Mouse (Mus musculus) lung, postnatal 0 days (tissue): ENCODE data around the gene Pam. TPM values are rescaled to one million over a fixed set of nuclear protein-coding genes. Genes with fewer than 3 reads are reported as not detected.

Experiments
- ATAC-seq: fragments of 200-750 bp; cut with Nextera tagmentation; 2 replicates; pipeline ENCODE4 v1.8.0; 2017; ENCODE audit warnings: moderate library complexity
- DNase-seq: peaks from one replicate; pipeline ENCODE4 v3.0.0-alpha.2; 2016; ENCODE audit warnings: low spot score
- H3K27ac ChIP-seq: fragments of 300-500 bp; sonication (generic); 2 replicates; pipeline ENCODE4 v1.5.1; 2014; ENCODE audit warnings: antibody characterized with exemption, mild to moderate bottlenecking, low read length, mixed read lengths
- H3K27me3 ChIP-seq: fragments of 300-500 bp; sonication (generic); replicated peaks from 2 replicates; pipeline ENCODE4 v1.6.1; 2014; ENCODE audit warnings: low read length, mixed read lengths; ENCODE audit not compliant: insufficient read depth
- H3K36me3 ChIP-seq: fragments of 300-500 bp; sonication (generic); 2 replicates; pipeline ENCODE4 v1.6.1; 2014; ENCODE audit warnings: low read length, mixed read lengths; ENCODE audit not compliant: insufficient read depth
- H3K4me1 ChIP-seq: fragments of 300-500 bp; sonication (generic); 2 replicates; pipeline ENCODE4 v1.6.1; 2014; ENCODE audit warnings: antibody characterized with exemption, low read depth, low read length, mixed read lengths; ENCODE audit not compliant: insufficient read depth
- H3K4me2 ChIP-seq: fragments of 300-500 bp; sonication (generic); replicated peaks from 2 replicates; pipeline ENCODE4 v1.6.1; 2014; ENCODE audit warnings: low read depth, mild to moderate bottlenecking, low read length, moderate library complexity, mixed read lengths
- H3K4me3 ChIP-seq: fragments of 300-500 bp; sonication (generic); 2 replicates; pipeline ENCODE4 v1.5.1; 2014; ENCODE audit warnings: low read depth, low read length
- H3K9ac ChIP-seq: fragments of 300-500 bp; sonication (generic); replicated peaks from 2 replicates; pipeline ENCODE4 v1.6.1; 2014; ENCODE audit warnings: low read depth, mild to moderate bottlenecking
- H3K9me3 ChIP-seq: fragments of 300-500 bp; sonication (generic); 2 replicates; pipeline ENCODE4 v1.6.1; 2016; ENCODE audit warnings: low read length, mixed read lengths
- CTCF ChIP-seq: IDR thresholded peaks from 2 replicates; pipeline ENCODE4 v1.5.1; 2016; ENCODE audit warnings: antibody characterized with exemption, mild to moderate bottlenecking
- EP300 ChIP-seq: IDR thresholded peaks from 2 replicates; pipeline ENCODE4 v1.6.1; 2016; ENCODE audit warnings: antibody characterized with exemption, mild to moderate bottlenecking, control low read depth
- WGBS: fragments of 180-500 bp; shearing (Covaris S2); extraction: QIAGEN DNeasy Blood & Tissue Kit; methylation state at CpG from one replicate; pipeline ENCODE4 v1.1.7; 2014; 5-methylcytosine and 5-hydroxymethylcytosine counted together
- polyA plus RNA-seq: library from polyadenylated mRNA; unstranded; fragments of >200 nt; fragmentation: Nextera tagmentation; extraction: Ambion mirVana; gene quantifications from 2 replicates; pipeline ENCODE4 v1.2.1, GENCODE M21; 2015

The Pam gene
- polyA plus RNA-seq, 1 experiment from 2014 or later, result 90.3 TPM

DNA sequence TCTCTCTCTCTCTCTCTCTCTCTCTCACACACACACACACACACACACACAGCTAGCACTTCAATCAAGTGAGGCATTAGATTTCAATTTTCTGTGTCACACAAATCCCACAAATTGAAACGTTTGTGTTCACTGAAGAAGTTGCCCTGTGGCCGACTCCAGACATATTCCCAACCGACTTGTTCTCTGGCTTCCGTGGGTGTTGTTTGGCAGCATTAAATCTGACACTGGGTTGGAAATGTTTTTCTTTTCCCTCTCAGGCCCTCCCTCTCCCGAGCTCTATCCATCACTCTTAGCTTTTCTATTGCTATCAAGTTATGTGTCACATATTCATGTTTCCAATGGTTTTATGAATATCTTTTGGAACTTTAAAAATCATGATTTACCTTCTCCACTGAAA is 185.9 kb downstream of the Pam start:
- Histone ChIP-seq H3K36me3 (no peaks in the 10 kb centered on the region), H3K27me3 (no peaks in the 10 kb centered on the region), H3K9me3 (no peaks in the 10 kb centered on the region), H3K9ac (no peak overlapping the region), H3K27ac (no peak overlapping the region), H3K4me2 (no peak overlapping the region), H3K4me3 (no peak overlapping the region), H3K4me1 (no peaks in the 10 kb centered on the region)
- 43% methylated on average over 5 of the region's 5 CpGs for WGBS
- TF ChIP-seq EP300 (no peak), CTCF (no peak)
- DNase-seq, result no peak
- ATAC-seq, result no peak

DNA sequence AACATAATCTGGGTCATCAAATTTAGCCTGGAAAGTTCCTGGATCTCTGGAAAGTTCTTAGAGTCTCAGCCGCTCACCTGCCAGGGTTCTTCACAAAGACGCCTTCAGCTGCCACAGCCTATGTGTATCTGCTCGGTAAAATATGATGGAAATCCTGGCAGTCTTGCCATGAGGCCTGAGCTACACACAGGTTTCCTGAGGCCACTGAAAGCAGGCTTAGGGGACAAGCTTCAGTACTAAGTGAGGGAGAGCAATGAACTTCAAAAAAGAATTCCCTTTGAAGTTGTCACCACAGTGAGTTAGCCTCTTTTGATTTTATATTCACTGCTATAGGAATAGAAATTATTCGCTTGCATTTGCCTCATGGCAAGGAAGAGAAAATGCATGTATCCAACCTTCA is 186.7 kb downstream of the Pam start:
- 92% methylated on average over 4 of the region's 4 CpGs for WGBS
- Histone ChIP-seq H3K27ac (no peak overlapping the region), H3K9me3 (no peaks in the 10 kb centered on the region), H3K4me1 (no peaks in the 10 kb centered on the region), H3K4me2 (no peak overlapping the region), H3K36me3 (no peaks in the 10 kb centered on the region), H3K9ac (no peak overlapping the region), H3K4me3 (no peak overlapping the region), H3K27me3 (no peaks in the 10 kb centered on the region)
- TF ChIP-seq EP300, result no peak
- no peak for TF ChIP-seq CTCF
- ATAC-seq (no peak), DNase-seq (no peak)

DNA sequence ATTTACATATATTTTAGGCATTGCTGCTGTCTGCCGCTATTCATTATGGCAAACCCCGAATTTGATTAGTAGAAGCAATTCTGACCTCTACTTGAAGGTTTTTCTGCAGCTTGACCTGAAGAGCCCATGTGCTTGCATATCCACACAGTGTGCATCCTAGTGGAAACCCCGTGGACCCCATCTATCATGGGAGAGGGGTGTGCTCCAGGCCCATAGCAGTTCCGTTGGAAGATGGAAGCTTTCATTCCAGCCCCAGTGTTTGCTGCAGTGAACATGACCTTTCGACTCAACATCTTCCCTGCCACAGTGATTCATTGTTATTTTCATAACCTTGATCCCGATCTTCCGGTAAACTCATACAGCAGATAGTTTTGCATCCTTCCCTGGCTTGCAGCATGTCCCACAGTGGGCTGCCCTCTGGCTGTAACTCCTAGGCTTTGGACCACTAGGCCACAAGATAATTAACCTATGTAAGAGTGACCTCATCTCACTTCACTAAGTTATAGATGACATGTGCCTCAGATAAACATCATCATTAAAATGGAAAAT is 191.5 kb downstream of the Pam start:
- Histone ChIP-seq H3K36me3 (no peaks in the 10 kb centered on the region), H3K27ac (no peak overlapping the region), H3K4me2 (no peak overlapping the region), H3K9ac (no peak overlapping the region), H3K27me3 (no peaks in the 10 kb centered on the region), H3K4me1 (no peaks in the 10 kb centered on the region), H3K9me3 (no peaks in the 10 kb centered on the region), H3K4me3 (no peak overlapping the region)
- 53% methylated on average over 7 of the region's 7 CpGs for WGBS
- TF ChIP-seq EP300 (no peak), CTCF (no peak)
- ATAC-seq (no peak), DNase-seq (no peak)

DNA sequence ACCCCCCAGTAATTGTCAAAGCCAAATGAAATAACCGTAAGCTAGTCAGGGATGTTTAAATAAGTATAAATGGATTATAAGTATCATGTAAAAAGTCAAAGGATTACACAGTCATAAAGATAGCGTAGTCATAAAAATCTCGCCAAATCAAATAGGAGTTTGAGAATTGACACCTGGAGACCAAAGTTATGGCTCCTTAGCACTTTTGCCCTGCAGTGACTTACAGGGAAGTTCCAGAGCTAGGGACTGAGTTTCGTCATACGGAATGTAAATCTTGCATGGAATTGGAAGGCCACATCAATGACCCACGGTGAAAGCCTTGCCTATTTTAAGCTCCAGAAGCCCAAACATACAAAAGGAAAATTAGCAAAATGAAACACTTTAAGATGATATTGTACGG is 192.6 kb downstream of the Pam start:
- Histone ChIP-seq H3K36me3 (no peaks in the 10 kb centered on the region), H3K9ac (no peak overlapping the region), H3K27me3 (no peaks in the 10 kb centered on the region), H3K4me1 (no peaks in the 10 kb centered on the region), H3K4me2 (no peak overlapping the region), H3K4me3 (no peak overlapping the region), H3K9me3 (no peaks in the 10 kb centered on the region), H3K27ac (no peak overlapping the region)
- DNase-seq, result no peak
- no peak for TF ChIP-seq CTCF
- no peak for TF ChIP-seq EP300
- no peak for ATAC-seq
- 86% methylated on average over 7 of the region's 7 CpGs for WGBS

DNA sequence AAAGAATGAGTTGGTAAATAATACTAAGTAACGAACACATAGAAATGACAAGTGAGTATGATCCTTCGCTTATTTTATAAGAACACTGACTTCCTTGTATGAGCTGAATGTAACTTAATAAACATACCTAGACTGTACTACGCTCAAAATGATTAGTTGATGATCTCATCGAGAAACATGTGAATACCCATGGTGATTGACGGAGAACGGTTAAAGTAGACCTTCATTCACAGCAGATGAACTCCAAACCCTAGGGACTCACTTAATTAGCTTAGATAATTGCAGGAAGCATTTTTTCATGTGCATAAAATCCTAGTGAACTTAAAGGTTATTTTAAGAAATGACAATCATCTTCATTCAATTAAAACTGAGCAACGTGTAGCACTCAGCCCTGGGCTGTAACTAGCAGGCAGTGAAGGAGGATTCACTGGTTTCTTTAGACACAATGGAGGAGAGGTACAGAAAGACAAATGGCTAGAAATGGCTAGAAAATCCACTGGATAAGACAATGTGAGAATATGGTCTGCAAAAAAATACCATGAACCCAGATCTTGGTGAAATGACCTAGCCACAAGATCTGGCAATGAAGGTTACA is 194.8 kb downstream of the Pam start:
- 78% methylated on average over 7 of the region's 7 CpGs for WGBS
- H3K9me3 ChIP-seq, result no peaks in the 10 kb centered on the region
- TF ChIP-seq EP300 (no peak), CTCF (no peak)
- no peaks in the 10 kb centered on the region for H3K4me1 ChIP-seq
- H3K4me2 ChIP-seq, result no peak overlapping the region
- no peaks in the 10 kb centered on the region for H3K36me3 ChIP-seq
- DNase-seq (no peak), ATAC-seq (no peak)
- no peaks in the 10 kb centered on the region for H3K27me3 ChIP-seq
- H3K4me3 ChIP-seq, result no peak overlapping the region
- no peak overlapping the region for H3K27ac ChIP-seq
- H3K9ac ChIP-seq, result no peak overlapping the region

DNA sequence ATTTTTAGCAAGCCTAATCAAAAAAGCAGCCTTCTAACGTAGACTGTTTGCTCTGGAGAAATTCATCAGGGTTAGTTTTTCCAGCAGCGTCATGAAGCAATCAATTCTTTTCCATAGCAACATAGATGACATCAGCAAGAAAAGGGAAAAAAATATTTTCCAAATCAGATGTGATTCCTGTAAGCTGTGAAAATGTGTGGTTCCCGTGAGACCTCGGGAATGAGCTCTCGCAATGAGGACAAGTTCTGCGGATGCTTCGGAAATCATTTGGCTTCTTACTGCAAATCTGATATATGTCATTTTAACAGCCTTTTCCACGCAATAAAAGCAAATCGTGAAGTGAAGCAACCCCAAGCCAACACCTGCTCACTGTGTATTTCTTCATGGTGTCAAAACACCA is 207.9 kb downstream of the Pam start:
- no peak for DNase-seq
- Histone ChIP-seq H3K9me3 (no peaks in the 10 kb centered on the region), H3K4me1 (no peaks in the 10 kb centered on the region), H3K4me2 (no peak overlapping the region), H3K36me3 (0 out of 2 replicates have a peak, but pooled peaks cover 4% of the 10 kb centered on the region), H3K27ac (no peak overlapping the region), H3K27me3 (no peaks in the 10 kb centered on the region), H3K4me3 (no peak overlapping the region), H3K9ac (no peak overlapping the region)
- no peak for TF ChIP-seq CTCF
- no peak for TF ChIP-seq EP300
- 81% methylated on average over 9 of the region's 9 CpGs for WGBS
- no peak for ATAC-seq
